Comparison of ENCODE assay signal across 10 mouse cellular contexts in genomic region chr4:76259636-76260035, GRCm38 (mm10).
DNase-seq lines count a peak whose midpoint lies in the region; ATAC-seq and TF ChIP-seq lines count a peak whose summit lies in the region.
"Had no signal": no experiment of that assay in that cellular context is flagged by ENCODE, and none has a peak within 500 bp of the region (broad histone marks: within the 10 kb centered on the region; RNA-seq: fewer than 3 reads in every experiment).

No protein-coding gene starts in this region.

- WGBS in midbrain, embryonic 16.5 days = 53% methylated on average over 2 of the region's 2 CpGs
- 75% methylated on average over 2 of the region's 2 CpGs for WGBS in midbrain, embryonic 10.5 days
- WGBS in hindbrain, embryonic 14.5 days = 42% methylated on average over 2 of the region's 2 CpGs
- WGBS in midbrain, postnatal 0 days = 48% methylated on average over 2 of the region's 2 CpGs

- H3K4me3 ChIP-seq in midbrain, embryonic 16.5 days (ENCODE audit: low read depth, low read length) = no peak overlapping the region
- H3K4me3 ChIP-seq in midbrain, embryonic 10.5 days = no peak overlapping the region
- no peak overlapping the region for H3K4me3 ChIP-seq in hindbrain, embryonic 14.5 days (replicated peaks; ENCODE audit: low read length)
- no peak overlapping the region for H3K4me3 ChIP-seq in midbrain, postnatal 0 days (ENCODE audit: low read depth, low read length)
- H3K4me3 ChIP-seq: neural tube, embryonic 12.5 days had no signal

- H3K27me3 ChIP-seq in midbrain, embryonic 16.5 days (ENCODE audit: control insufficient read depth, insufficient read depth, low read depth, low read length) = no peaks in the 10 kb centered on the region
- no peaks in the 10 kb centered on the region for H3K27me3 ChIP-seq in midbrain, embryonic 10.5 days (ENCODE audit: low read depth, poor library complexity, severe bottlenecking)
- H3K27me3 ChIP-seq in hindbrain, embryonic 14.5 days (ENCODE audit: control insufficient read depth, insufficient read depth, low read length) = no peaks in the 10 kb centered on the region
- H3K27me3 ChIP-seq in midbrain, postnatal 0 days (ENCODE audit: insufficient read depth, low read length) = no peaks in the 10 kb centered on the region
- H3K27me3 ChIP-seq: neural tube, embryonic 12.5 days had no signal

- no peak overlapping the region for H3K4me2 ChIP-seq in midbrain, embryonic 16.5 days (ENCODE audit: low read length)
- no peak overlapping the region for H3K4me2 ChIP-seq in hindbrain, embryonic 14.5 days (replicated peaks)
- H3K4me2 ChIP-seq in midbrain, postnatal 0 days (ENCODE audit: low read depth, low read length, poor library complexity, severe bottlenecking) = no peak overlapping the region
- H3K4me2 ChIP-seq: neural tube, embryonic 12.5 days had no signal

- ATAC-seq in midbrain, embryonic 16.5 days = peak; percentile 36
- ATAC-seq in hindbrain, embryonic 14.5 days (ENCODE audit: low FRiP score) = no peak; the same call in 1 of the 2 replicates
- no peak; the same call in 1 of the 2 replicates for ATAC-seq in midbrain, postnatal 0 days (ENCODE audit: low FRiP score)

- no peaks in the 10 kb centered on the region for H3K9me3 ChIP-seq in midbrain, embryonic 16.5 days (replicated peaks; ENCODE audit: control insufficient read depth, low read length, poor library complexity, severe bottlenecking)
- no peaks in the 10 kb centered on the region for H3K9me3 ChIP-seq in midbrain, embryonic 10.5 days (replicated peaks)
- H3K9me3 ChIP-seq in hindbrain, embryonic 14.5 days (ENCODE audit: control insufficient read depth, low read length) = no peaks in the 10 kb centered on the region
- H3K9me3 ChIP-seq in midbrain, postnatal 0 days (ENCODE audit: low read length) = no peaks in the 10 kb centered on the region
- H3K9me3 ChIP-seq: neural tube, embryonic 12.5 days had no signal

- DNase-seq in midbrain, embryonic 10.5 days (ENCODE audit: low spot score) = no peak
- peak; percentile 36 to 53 for DNase-seq in cerebellum, postnatal 14 days
- DNase-seq in hindbrain, embryonic 14.5 days (ENCODE audit: low spot score) = no peak
- peak; percentile 15 for DNase-seq in midbrain, postnatal 0 days (ENCODE audit: low spot score)
- no peak for DNase-seq in testis, postnatal 10 days (ENCODE audit: low spot score)
- no peak for DNase-seq in c-Kit-positive CD71-positive TER-119-positive erythroid progenitor cells, embryonic 14.5 days (ENCODE audit: low spot score)
- no peak for DNase-seq in testis, postnatal 14 days (ENCODE audit: low spot score)
- DNase-seq: lung, postnatal 14 days had no signal

- no peak for TF ChIP-seq CTCF in midbrain, postnatal 0 days (IDR thresholded peaks at IDR 0.05)

- no peak overlapping the region for H3K27ac ChIP-seq in midbrain, embryonic 16.5 days (ENCODE audit: low read length)
- H3K27ac ChIP-seq in midbrain, embryonic 10.5 days (replicated peaks) = no peak overlapping the region
- H3K27ac ChIP-seq in hindbrain, embryonic 14.5 days = peak overlapping the region; percentile 59; the same call in 1 of the 2 replicates
- no peak overlapping the region for H3K27ac ChIP-seq in midbrain, postnatal 0 days (ENCODE audit: low read depth, low read length)
- H3K27ac ChIP-seq: neural tube, embryonic 12.5 days had no signal

- no peak overlapping the region for H3K9ac ChIP-seq in midbrain, embryonic 16.5 days (ENCODE audit: low read depth, low read length)
- H3K9ac ChIP-seq in hindbrain, embryonic 14.5 days = no peak overlapping the region
- no peak overlapping the region for H3K9ac ChIP-seq in midbrain, postnatal 0 days (replicated peaks; ENCODE audit: low read length, poor library complexity, severe bottlenecking)
- H3K9ac ChIP-seq: neural tube, embryonic 12.5 days had no signal

- H3K36me3 ChIP-seq in midbrain, embryonic 16.5 days (ENCODE audit: control insufficient read depth, insufficient read depth, low read length) = no peaks in the 10 kb centered on the region
- no peaks in the 10 kb centered on the region for H3K36me3 ChIP-seq in midbrain, embryonic 10.5 days
- H3K36me3 ChIP-seq in hindbrain, embryonic 14.5 days (replicated peaks; ENCODE audit: control insufficient read depth, insufficient read depth) = no peaks in the 10 kb centered on the region
- no peaks in the 10 kb centered on the region for H3K36me3 ChIP-seq in midbrain, postnatal 0 days (ENCODE audit: insufficient read depth, low read length)
- H3K36me3 ChIP-seq: neural tube, embryonic 12.5 days had no signal

- peaks cover 14% of the 10 kb centered on the region for H3K4me1 ChIP-seq in midbrain, embryonic 16.5 days (ENCODE audit: control insufficient read depth, insufficient read depth, low read length)
- peaks cover 13% of the 10 kb centered on the region; the same call in 1 of the 2 replicates for H3K4me1 ChIP-seq in midbrain, embryonic 10.5 days
- H3K4me1 ChIP-seq in hindbrain, embryonic 14.5 days (replicated peaks; ENCODE audit: control insufficient read depth, insufficient read depth, low read length) = peaks cover 24% of the 10 kb centered on the region
- peaks cover 6% of the 10 kb centered on the region; the same call in 1 of the 2 replicates for H3K4me1 ChIP-seq in midbrain, postnatal 0 days (ENCODE audit: insufficient read depth, low read length)

Comparison
In these comparisons a context has a peak if more than half of its experiments do, and no peak if none do; other contexts are left out.
1. DNase-seq: peak in cerebellum, postnatal 14 days (2 of 2) and midbrain, postnatal 0 days (single experiment); none in midbrain, embryonic 10.5 days (single experiment), hindbrain, embryonic 14.5 days (single experiment), testis, postnatal 10 days (single experiment), c-Kit-positive CD71-positive TER-119-positive erythroid progenitor cells, embryonic 14.5 days (single experiment) and testis, postnatal 14 days (single experiment).